In genomic region chr13:103332731-103333130, GRCm38 (mm10) we compare ENCODE assay signal across 10 mouse cellular contexts. TPM values are rescaled to one million over a fixed set of nuclear protein-coding genes. Genes with fewer than 3 reads are reported as not detected.
A peak's percentile ranks its signal among the peaks of the same experiment; 100 is the strongest.
DNase-seq lines count a peak whose midpoint lies in the region; ATAC-seq and TF ChIP-seq lines count a peak whose summit lies in the region.
"Had no signal": no experiment of that assay in that cellular context is flagged by ENCODE, and none has a peak within 500 bp of the region (broad histone marks: within the 10 kb centered on the region; RNA-seq: fewer than 3 reads in every experiment).

No protein-coding gene starts in this region.

- TF ChIP-seq CTCF in gastrocnemius, adult 2 months (IDR thresholded peaks at IDR 0.05), result no peak
- no peak for TF ChIP-seq CTCF in brain, embryonic 14.5 days (IDR thresholded peaks at IDR 0.05; ENCODE audit: borderline replicate concordance, extremely low read depth, insufficient read depth, insufficient read length)

- peaks cover 4% of the 10 kb centered on the region for H3K4me1 ChIP-seq in heart, embryonic 16.5 days (ENCODE audit: control insufficient read depth, insufficient read depth, low read length)
- peaks cover 19% of the 10 kb centered on the region for H3K4me1 ChIP-seq in midbrain, embryonic 11.5 days (ENCODE audit: control insufficient read depth, insufficient read depth, low read length)

- H3K4me2 ChIP-seq in heart, embryonic 16.5 days (ENCODE audit: low read depth, low read length), result peak overlapping the region; percentile 86
- peak overlapping the region; percentile 58 for H3K4me2 ChIP-seq in midbrain, embryonic 11.5 days

- WGBS in heart, embryonic 16.5 days, result 7% methylated on average over 9 of the region's 9 CpGs
- WGBS in midbrain, embryonic 11.5 days, result 5% methylated on average over 9 of the region's 9 CpGs

- H3K9ac ChIP-seq in heart, embryonic 16.5 days (ENCODE audit: low read length), result peak overlapping the region; percentile 76; the same call in 1 of the 2 replicates
- no peak overlapping the region for H3K9ac ChIP-seq in midbrain, embryonic 11.5 days (ENCODE audit: low read length)

- H3K27me3 ChIP-seq in heart, embryonic 16.5 days (ENCODE audit: control insufficient read depth, insufficient read depth, low read length), result peaks cover 5% of the 10 kb centered on the region
- H3K27me3 ChIP-seq in midbrain, embryonic 11.5 days (ENCODE audit: control insufficient read depth, insufficient read depth, low read length), result peaks cover 26% of the 10 kb centered on the region

- DNase-seq in gastrocnemius, adult 2 months, result no peak
- no peak for DNase-seq in gastrocnemius, postnatal 14 days
- peak; percentile 19 for DNase-seq in brain, embryonic 14.5 days (ENCODE audit: low read depth)
- peak; percentile 91 for DNase-seq in midbrain, embryonic 11.5 days (ENCODE audit: low spot score, missing footprints)
- DNase-seq in spleen, adult 12 weeks (ENCODE audit: low spot score), result no peak
- no peak for DNase-seq in adrenal gland, postnatal 14 days
- DNase-seq in layer of hippocampus, postnatal 25 days (ENCODE audit: extremely low spot score in 1 of 2, low spot score in 1 of 2), result no peak
- DNase-seq: kidney, postnatal 25 days had no signal

- H3K36me3 ChIP-seq in heart, embryonic 16.5 days (ENCODE audit: control insufficient read depth, insufficient read depth), result no peaks in the 10 kb centered on the region
- no peaks in the 10 kb centered on the region for H3K36me3 ChIP-seq in midbrain, embryonic 11.5 days (ENCODE audit: control insufficient read depth, insufficient read depth, low read length)

- peak overlapping the region; percentile 82 for H3K27ac ChIP-seq in gastrocnemius, adult 2 months
- H3K27ac ChIP-seq in heart, embryonic 16.5 days (ENCODE audit: low read length), result no peak overlapping the region
- H3K27ac ChIP-seq in midbrain, embryonic 11.5 days (ENCODE audit: low read depth, low read length), result no peak overlapping the region
- H3K27ac ChIP-seq: macrophage had no signal

- TF ChIP-seq POLR2A in brain, embryonic 14.5 days (IDR thresholded peaks at IDR 0.05; ENCODE audit: borderline replicate concordance, extremely low read depth, insufficient read depth, insufficient read length, poor library complexity, severe bottlenecking), result no peak

- no peak for ATAC-seq in heart, embryonic 16.5 days (replicated peaks; ENCODE audit: extremely low read depth, insufficient read depth, low FRiP score)
- ATAC-seq in midbrain, embryonic 11.5 days (ENCODE audit: low FRiP score), result no peak

- intact Hi-C loops in gastrocnemius, adult 2 months (cut with DNase I), result loop anchor here (5.0 kb wide), 1 partner anchor 160 kb away; no protein-coding TSS in a partner anchor
- intact Hi-C loops in gastrocnemius, postnatal 14 days (cut with DNase I; ENCODE audit: low total_unique reads), result loop anchor here (10.0 kb wide), 1 partner anchor 158 kb away; no protein-coding TSS in a partner anchor

- H3K4me3 ChIP-seq in gastrocnemius, adult 2 months, result peak overlapping the region; percentile 93
- H3K4me3 ChIP-seq in heart, embryonic 16.5 days (ENCODE audit: low read length), result peak overlapping the region; percentile 66
- peak overlapping the region; percentile 70; the same call in 1 of the 2 replicates for H3K4me3 ChIP-seq in midbrain, embryonic 11.5 days (ENCODE audit: low read depth, low read length)

- no peaks in the 10 kb centered on the region for H3K9me3 ChIP-seq in heart, embryonic 16.5 days (replicated peaks; ENCODE audit: control insufficient read depth, low read length)
- no peaks in the 10 kb centered on the region for H3K9me3 ChIP-seq in midbrain, embryonic 11.5 days (ENCODE audit: control insufficient read depth, low read length)

RNA-seq across cellular contexts. Expression of gene Mast4, which starts 1.6 kb away (rescaled TPM):
- total RNA-seq in gastrocnemius, adult 2 months (2021), result 10 to 100 TPM; 47.2 to 49.9 TPM
- 10 to 100 TPM; 28.0 to 31.2 TPM for total RNA-seq in gastrocnemius, postnatal 14 days (2021)
- polyA plus RNA-seq in brain, embryonic 14.5 days (2012; rRNA removed), result 13.0 and 30.7 TPM in 2 replicates
- polyA plus RNA-seq in heart, embryonic 16.5 days (2015; fragmentation: Nextera tagmentation; extraction: Ambion mirVana), result 36.9 and 41.5 TPM in 2 replicates
- polyA plus RNA-seq in midbrain, embryonic 11.5 days (2014; fragmentation: Nextera tagmentation; extraction: Ambion mirVana), result 18.8 and 20.4 TPM in 2 replicates
- 60.8 and 61.5 TPM in 2 replicates for total RNA-seq in adrenal gland, postnatal 14 days (2021)
- 10 to 100 TPM; 50.5 to 54.6 TPM for total RNA-seq in layer of hippocampus, postnatal 25 days (2021)

Comparison
In these comparisons a context has a peak if more than half of its experiments do, and no peak if none do; other contexts are left out.
1. DNase-seq: peak in brain, embryonic 14.5 days (single experiment) and midbrain, embryonic 11.5 days (single experiment); none in gastrocnemius, adult 2 months (single experiment), gastrocnemius, postnatal 14 days (single experiment), spleen, adult 12 weeks (single experiment), adrenal gland, postnatal 14 days (single experiment) and layer of hippocampus, postnatal 25 days (0 of 2).
2. Peak in every context shown above with its lines, with median percentiles within 50 percentile points of each other: H3K4me3 ChIP-seq.